Mouse (Mus musculus): ENCODE results near the gene Egfl7.

Gene Egfl7

GRCm38 (mm10) chr2:26571400-26571799 is 8.4 kb upstream of the Egfl7 start:
- DNase-seq = no peak

- DNase-seq = no peak
Observed at GRCm38 (mm10) chr2:26571826-26572225, 8.0 kb upstream of the Egfl7 start.

GRCm38 (mm10) chr2:26573396-26573795 is 6.4 kb upstream of the Egfl7 start:
- DNase-seq = no peak

- no peak for DNase-seq
Observed at GRCm38 (mm10) chr2:26573807-26574206, 6.0 kb upstream of the Egfl7 start.

GRCm38 (mm10) chr2:26574862-26575261 is 5.0 kb upstream of the Egfl7 start:
- DNase-seq = no peak

GRCm38 (mm10) chr2:26575378-26575777 is 4.4 kb upstream of the Egfl7 start:
- DNase-seq = no peak

- no peak for DNase-seq
Observed at GRCm38 (mm10) chr2:26575865-26576264, 3.9 kb upstream of the Egfl7 start.

GRCm38 (mm10) chr2:26576462-26576861 is 3.4 kb upstream of the Egfl7 start:
- DNase-seq = no peak

GRCm38 (mm10) chr2:26578369-26578768 is 1.4 kb upstream of the Egfl7 start:
- no peak for DNase-seq

- no peak for DNase-seq
Observed at GRCm38 (mm10) chr2:26580751-26581150, 937 bp downstream of the Egfl7 start.

- DNase-seq = no peak
Observed at GRCm38 (mm10) chr2:26582203-26582602, 2.4 kb downstream of the Egfl7 start.

GRCm38 (mm10) chr2:26582741-26583140 is 2.9 kb downstream of the Egfl7 start:
- DNase-seq = no peak

- DNase-seq = no peak
Observed at GRCm38 (mm10) chr2:26583640-26584039, 3.8 kb downstream of the Egfl7 start.

GRCm38 (mm10) chr2:26585713-26586112 is 5.9 kb downstream of the Egfl7 start:
- DNase-seq = no peak

GRCm38 (mm10) chr2:26586294-26587043 is 6.7 kb downstream of the Egfl7 start, which contains the start of gene Gm20532:
Gene Gm20532, plus strand, starts transcription at chr2:26586639.
- peak; percentile 63 for DNase-seq

GRCm38 (mm10) chr2:26587044-26587405 is 7.2 kb downstream of the Egfl7 start:
- no peak for DNase-seq

GRCm38 (mm10) chr2:26588573-26588972 is 8.8 kb downstream of the Egfl7 start:
- no peak for DNase-seq

- no peak for DNase-seq
Observed at GRCm38 (mm10) chr2:26589284-26589683, 9.5 kb downstream of the Egfl7 start.

GRCm38 (mm10) chr2:26590282-26590681 is 10.5 kb downstream of the Egfl7 start:
- DNase-seq = no peak

GRCm38 (mm10) chr2:26590962-26591361 is 11.1 kb downstream of the Egfl7 start:
- DNase-seq = no peak

- no peak for DNase-seq
Observed at GRCm38 (mm10) chr2:26591416-26591815, 11.6 kb downstream of the Egfl7 start.

GRCm38 (mm10) chr2:26593211-26594021 is 13.6 kb downstream of the Egfl7 start:
- no peak for DNase-seq

- no peak for DNase-seq
Observed at GRCm38 (mm10) chr2:26594022-26594346, 14.2 kb downstream of the Egfl7 start.

GRCm38 (mm10) chr2:26594461-26594933 is 14.7 kb downstream of the Egfl7 start:
- DNase-seq = no peak
